ENCODE assay signal across 11 mouse cellular contexts in the genomic region with DNA sequence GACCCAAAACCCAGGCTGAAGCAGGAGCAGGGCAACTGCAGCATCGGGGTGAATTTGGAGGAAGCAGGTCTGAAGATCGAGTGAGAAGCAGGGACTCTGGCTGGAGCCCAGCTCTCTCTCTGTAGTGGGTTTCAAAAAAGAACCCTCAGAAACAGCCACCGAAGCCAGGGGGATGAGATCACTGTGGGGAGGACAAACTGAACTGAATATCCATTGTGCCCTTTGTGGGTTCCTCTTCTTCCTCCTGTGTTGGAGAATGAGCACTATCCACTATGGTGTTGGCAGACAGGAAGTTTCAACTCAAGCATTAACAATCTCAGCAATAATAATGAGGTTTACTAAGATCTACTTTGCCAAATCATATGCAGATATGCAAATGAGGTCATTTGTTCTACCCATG. TPM values are rescaled to one million over a fixed set of nuclear protein-coding genes. Genes with fewer than 3 reads are reported as not detected.
DNase-seq lines count a peak whose midpoint lies in the region; ATAC-seq and TF ChIP-seq lines count a peak whose summit lies in the region.
"Had no signal": no experiment of that assay in that cellular context is flagged by ENCODE, and none has a peak within 500 bp of the region (broad histone marks: within the 10 kb centered on the region; RNA-seq: fewer than 3 reads in every experiment).

No protein-coding gene starts in this region.

- H3K27ac ChIP-seq in hindbrain, embryonic 10.5 days, result 0 out of 2 replicates have a peak overlapping the region, but pooled peaks have one; percentile 66
- no peak overlapping the region for H3K27ac ChIP-seq in hindbrain, embryonic 11.5 days (ENCODE audit: low read depth, low read length)
- H3K27ac ChIP-seq in forebrain, postnatal 0 days (ENCODE audit: low read depth, low read length), result peak overlapping the region; percentile 79
- peak overlapping the region; percentile 28 for H3K27ac ChIP-seq in midbrain, embryonic 16.5 days (ENCODE audit: low read length)

- no peak overlapping the region; the same call in 1 of the 2 replicates for H3K4me2 ChIP-seq in hindbrain, embryonic 11.5 days (replicated peaks; ENCODE audit: low read depth, low read length)
- peak overlapping the region; percentile 88 for H3K4me2 ChIP-seq in forebrain, postnatal 0 days (ENCODE audit: low read depth)
- H3K4me2 ChIP-seq in midbrain, embryonic 16.5 days (ENCODE audit: low read length), result peak overlapping the region; percentile 76

- no peak overlapping the region for H3K9ac ChIP-seq in hindbrain, embryonic 11.5 days (ENCODE audit: low read depth, low read length)
- H3K9ac ChIP-seq in forebrain, postnatal 0 days, result peak overlapping the region; percentile 37; the same call in 1 of the 2 replicates
- H3K9ac ChIP-seq in midbrain, embryonic 16.5 days (ENCODE audit: low read depth, low read length), result peak overlapping the region; percentile 51; the same call in 1 of the 2 replicates

- no peaks in the 10 kb centered on the region for H3K27me3 ChIP-seq in hindbrain, embryonic 10.5 days (ENCODE audit: insufficient read depth, poor library complexity, severe bottlenecking)
- no peaks in the 10 kb centered on the region for H3K27me3 ChIP-seq in hindbrain, embryonic 11.5 days (ENCODE audit: control insufficient read depth, insufficient read depth, low read length)
- H3K27me3 ChIP-seq in forebrain, postnatal 0 days (ENCODE audit: insufficient read depth, low read length), result no peaks in the 10 kb centered on the region
- H3K27me3 ChIP-seq in midbrain, embryonic 16.5 days (ENCODE audit: control insufficient read depth, insufficient read depth, low read depth, low read length), result no peaks in the 10 kb centered on the region

- no peak for TF ChIP-seq CTCF in forebrain, postnatal 0 days (IDR thresholded peaks at IDR 0.05; ENCODE audit: low read depth)

- H3K36me3 ChIP-seq in hindbrain, embryonic 10.5 days, result peaks cover 44% of the 10 kb centered on the region
- H3K36me3 ChIP-seq in hindbrain, embryonic 11.5 days (ENCODE audit: control insufficient read depth, insufficient read depth, low read length), result peaks cover 6% of the 10 kb centered on the region
- H3K36me3 ChIP-seq in forebrain, postnatal 0 days (ENCODE audit: insufficient read depth), result peaks cover 26% of the 10 kb centered on the region
- H3K36me3 ChIP-seq in midbrain, embryonic 16.5 days (ENCODE audit: control insufficient read depth, insufficient read depth, low read length), result peaks cover 13% of the 10 kb centered on the region

- no peak overlapping the region for H3K4me3 ChIP-seq in hindbrain, embryonic 10.5 days
- no peak overlapping the region for H3K4me3 ChIP-seq in hindbrain, embryonic 11.5 days (ENCODE audit: low read depth, low read length)
- peak overlapping the region; percentile 34 for H3K4me3 ChIP-seq in forebrain, postnatal 0 days (ENCODE audit: low read depth, low read length)
- peak overlapping the region; percentile 37 for H3K4me3 ChIP-seq in midbrain, embryonic 16.5 days (ENCODE audit: low read depth, low read length)

- peaks cover 7% of the 10 kb centered on the region for H3K9me3 ChIP-seq in hindbrain, embryonic 10.5 days
- H3K9me3 ChIP-seq in hindbrain, embryonic 11.5 days (ENCODE audit: control insufficient read depth, low read length), result no peaks in the 10 kb centered on the region
- H3K9me3 ChIP-seq in forebrain, postnatal 0 days (ENCODE audit: low read length), result no peaks in the 10 kb centered on the region
- H3K9me3 ChIP-seq in midbrain, embryonic 16.5 days (replicated peaks; ENCODE audit: control insufficient read depth, low read length, poor library complexity, severe bottlenecking), result no peaks in the 10 kb centered on the region; the same call in 1 of the 2 replicates

- peaks cover 52% of the 10 kb centered on the region for H3K4me1 ChIP-seq in hindbrain, embryonic 10.5 days (replicated peaks)
- peaks cover 16% of the 10 kb centered on the region for H3K4me1 ChIP-seq in hindbrain, embryonic 11.5 days (replicated peaks; ENCODE audit: control insufficient read depth, insufficient read depth, low read length)
- H3K4me1 ChIP-seq in forebrain, postnatal 0 days (ENCODE audit: insufficient read depth), result peaks cover 44% of the 10 kb centered on the region
- H3K4me1 ChIP-seq in midbrain, embryonic 16.5 days (ENCODE audit: control insufficient read depth, insufficient read depth, low read length), result peaks cover 62% of the 10 kb centered on the region

- DNase-seq in hindbrain, embryonic 10.5 days (ENCODE audit: low spot score), result no peak
- DNase-seq in hindbrain, embryonic 11.5 days (ENCODE audit: low spot score), result no peak
- peak; percentile 80 for DNase-seq in brain, adult 2 months (ENCODE audit: low read depth, low spot score)
- DNase-seq in forebrain, postnatal 0 days, result peak; percentile 56
- no peak for DNase-seq in testis, postnatal 10 days (ENCODE audit: low spot score)
- DNase-seq in adrenal gland, adult 2 months, result no peak
- DNase-seq in layer of hippocampus, postnatal 25 days (ENCODE audit: extremely low spot score in 1 of 2, low spot score in 1 of 2), result no peak
- DNase-seq: heart, adult 18-20 months; right cerebral cortex, postnatal 25 days; thymus, postnatal 25 days had no signal

- no peak for ATAC-seq in hindbrain, embryonic 11.5 days (ENCODE audit: low FRiP score)
- peak; percentile 40 for ATAC-seq in forebrain, postnatal 0 days
- peak; percentile 36; the same call in 1 of the 2 replicates for ATAC-seq in midbrain, embryonic 16.5 days

- 62% methylated on average over 3 of the region's 3 CpGs for WGBS in hindbrain, embryonic 10.5 days
- 64% methylated on average over 3 of the region's 3 CpGs for WGBS in hindbrain, embryonic 11.5 days
- 10% methylated on average over 3 of the region's 3 CpGs for WGBS in forebrain, postnatal 0 days
- 39% methylated on average over 3 of the region's 3 CpGs for WGBS in midbrain, embryonic 16.5 days

RNA-seq across cellular contexts. Expression of gene Kif3c, which starts 7.1 kb away (rescaled TPM):
- 23.9 and 32.5 TPM in 2 replicates for polyA plus RNA-seq in hindbrain, embryonic 10.5 days (2016; fragmentation: Nextera tagmentation; extraction: Ambion mirVana)
- polyA plus RNA-seq in hindbrain, embryonic 11.5 days (2014; fragmentation: Nextera tagmentation; extraction: Ambion mirVana), result 23.4 and 28.3 TPM in 2 replicates
- 154 and 160 TPM in 2 replicates for total RNA-seq in forebrain, postnatal 0 days (2014; rRNA removed)
- 71.5 and 84.5 TPM in 2 replicates for polyA plus RNA-seq in forebrain, postnatal 0 days (2015; fragmentation: Nextera tagmentation; extraction: Ambion mirVana)
- 94.5 and 96.7 TPM in 2 replicates for polyA plus RNA-seq in midbrain, embryonic 16.5 days (2015; fragmentation: Nextera tagmentation; extraction: Ambion mirVana)
- 10 to 100 TPM; 17.5 to 26.9 TPM for total RNA-seq in adrenal gland, adult 2 months (2021)
- 11.3 and 21.2 TPM in 2 replicates for polyA plus RNA-seq in adrenal gland, adult 2 months (2012; rRNA removed)
- 100 to 1,000 TPM; 174 to 177 TPM for total RNA-seq in layer of hippocampus, postnatal 25 days (2021)

RNA-seq across cellular contexts. Expression of gene Asxl2, which starts 54.7 kb away (rescaled TPM):
- 13.1 and 16.0 TPM in 2 replicates for polyA plus RNA-seq in hindbrain, embryonic 10.5 days (2016; fragmentation: Nextera tagmentation; extraction: Ambion mirVana)
- 13.2 and 21.3 TPM in 2 replicates for polyA plus RNA-seq in hindbrain, embryonic 11.5 days (2014; fragmentation: Nextera tagmentation; extraction: Ambion mirVana)
- total RNA-seq in forebrain, postnatal 0 days (2014; rRNA removed), result 17.8 and 19.9 TPM in 2 replicates
- polyA plus RNA-seq in forebrain, postnatal 0 days (2015; fragmentation: Nextera tagmentation; extraction: Ambion mirVana), result 3.3 and 7.3 TPM in 2 replicates
- polyA plus RNA-seq in midbrain, embryonic 16.5 days (2015; fragmentation: Nextera tagmentation; extraction: Ambion mirVana), result 10.9 and 13.0 TPM in 2 replicates
- total RNA-seq in adrenal gland, adult 2 months (2021), result 10 to 100 TPM; 29.9 to 40.4 TPM
- 6.4 and 6.7 TPM in 2 replicates for polyA plus RNA-seq in adrenal gland, adult 2 months (2012; rRNA removed)
- 10 to 100 TPM; 26.2 to 27.9 TPM for total RNA-seq in layer of hippocampus, postnatal 25 days (2021)

Comparison
In these comparisons a context has a peak if more than half of its experiments do, and no peak if none do; other contexts are left out.
1. DNase-seq: peak in brain, adult 2 months (single experiment) and forebrain, postnatal 0 days (single experiment); none in hindbrain, embryonic 10.5 days (single experiment), hindbrain, embryonic 11.5 days (single experiment), testis, postnatal 10 days (single experiment), adrenal gland, adult 2 months (single experiment) and layer of hippocampus, postnatal 25 days (0 of 2).
2. H3K4me3 ChIP-seq: peak in forebrain, postnatal 0 days (single experiment) and midbrain, embryonic 16.5 days (single experiment); none in hindbrain, embryonic 10.5 days (single experiment) and hindbrain, embryonic 11.5 days (single experiment).